Mouse (Mus musculus): ENCODE results near the gene Sergef.

DNA sequence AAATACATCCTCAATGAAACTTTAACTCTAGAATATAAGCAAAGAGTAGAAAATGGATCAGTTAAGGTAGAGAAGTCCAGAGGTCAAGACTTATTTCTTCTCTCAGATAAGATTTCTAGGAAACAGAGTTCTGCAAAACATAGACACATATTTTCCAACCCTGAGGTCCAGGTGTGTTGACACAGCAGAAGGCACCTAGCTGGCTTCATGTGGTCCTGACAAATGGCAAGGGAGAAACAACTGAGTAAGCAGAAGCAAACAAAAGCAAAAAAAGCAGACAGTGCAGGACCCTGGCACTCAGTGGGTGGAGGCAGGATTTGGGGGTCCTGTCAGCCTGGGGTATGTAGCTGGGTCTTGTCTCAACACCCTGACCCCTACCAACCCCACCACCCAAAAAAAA is 41.1 kb upstream of the Sergef start:
- TF ChIP-seq POLR2A (IDR thresholded peaks at IDR 0.05; ENCODE audit: borderline replicate concordance, insufficient read depth, low read length): no peak
- TF ChIP-seq CTCF (IDR thresholded peaks at IDR 0.05; ENCODE audit: borderline replicate concordance, insufficient read depth, low read depth, low read length): no peak
